Mouse (Mus musculus) heart, embryonic 16.5 days (tissue): ENCODE results near the gene Fbxo42. TPM values are rescaled to one million over a fixed set of nuclear protein-coding genes. Genes with fewer than 3 reads are reported as not detected.

Experiments
- ATAC-seq: fragments of 200-750 bp; cut with Nextera tagmentation; replicated peaks from 2 replicates; pipeline ENCODE4 v1.8.0; 2017; ENCODE audit warnings: moderate number of reproducible peaks; ENCODE audit not compliant: insufficient read depth, low FRiP score; ENCODE audit errors: extremely low read depth
- H3K27ac ChIP-seq: fragments of 300-500 bp; sonication (generic); 2 replicates; pipeline ENCODE4 v1.5.1; 2014; ENCODE audit warnings: mild to moderate bottlenecking, low read length, control low read depth, moderate library complexity
- H3K27me3 ChIP-seq: fragments of 300-500 bp; sonication (generic); 2 replicates; pipeline ENCODE4 v1.6.1; 2014; ENCODE audit warnings: low read length, mixed read lengths; ENCODE audit not compliant: control insufficient read depth, insufficient read depth
- H3K36me3 ChIP-seq: fragments of 300-500 bp; sonication (generic); 2 replicates; pipeline ENCODE4 v1.6.1; 2014; ENCODE audit not compliant: control insufficient read depth, insufficient read depth
- H3K4me1 ChIP-seq: fragments of 300-500 bp; sonication (generic); 2 replicates; pipeline ENCODE4 v1.6.1; 2014; ENCODE audit warnings: low read length, mixed read lengths; ENCODE audit not compliant: control insufficient read depth, insufficient read depth
- H3K4me2 ChIP-seq: fragments of 300-500 bp; sonication (generic); 2 replicates; pipeline ENCODE4 v1.6.1; 2014; ENCODE audit warnings: low read depth, mild to moderate bottlenecking, control low read depth, low read length
- H3K4me3 ChIP-seq: fragments of 300-500 bp; sonication (generic); 2 replicates; pipeline ENCODE4 v1.5.1; 2014; ENCODE audit warnings: mild to moderate bottlenecking, control low read depth, low read length
- H3K9ac ChIP-seq: fragments of 300-500 bp; sonication (generic); 2 replicates; pipeline ENCODE4 v1.6.1; 2014; ENCODE audit warnings: low read length, control low read depth
- H3K9me3 ChIP-seq: fragments of 300-500 bp; sonication (generic); replicated peaks from 2 replicates; pipeline ENCODE4 v1.6.1; 2016; ENCODE audit warnings: low read length; ENCODE audit not compliant: control insufficient read depth
- WGBS: fragments of 180-500 bp; shearing (Covaris S2); extraction: QIAGEN DNeasy Blood & Tissue Kit; methylation state at CpG from one replicate; pipeline ENCODE4 v1.1.7; 2014; 5-methylcytosine and 5-hydroxymethylcytosine counted together
- polyA plus RNA-seq: library from polyadenylated mRNA; unstranded; fragments of >200 nt; fragmentation: Nextera tagmentation; extraction: Ambion mirVana; gene quantifications from 2 replicates; pipeline ENCODE4 v1.2.1, GENCODE M21; 2015

Fbxo42 gene
- polyA plus RNA-seq, 1 experiment from 2014 or later: 14.5 TPM

DNA sequence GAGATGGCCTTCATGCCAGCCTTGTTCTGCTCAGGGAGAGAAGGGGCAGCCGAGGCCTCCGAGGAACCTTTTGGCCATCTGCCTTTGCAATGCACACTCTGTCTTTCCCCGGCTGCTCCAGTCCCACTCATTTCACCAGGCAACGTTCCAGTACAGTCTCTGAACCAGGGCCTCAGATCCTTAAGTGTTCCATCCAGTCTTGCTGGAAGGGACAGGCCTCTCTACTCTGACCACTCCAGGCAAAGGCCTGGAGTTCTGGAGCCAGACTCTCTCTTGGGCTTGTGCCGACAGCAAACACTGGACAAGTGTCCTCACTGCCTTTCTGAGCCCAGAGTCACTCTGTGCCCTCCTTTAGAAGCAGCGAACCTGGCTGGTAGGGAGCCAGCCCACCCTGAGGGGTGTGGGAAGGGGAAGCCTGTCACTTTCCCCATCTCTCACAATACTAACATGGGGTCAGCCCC, 33.2 kb upstream of the Fbxo42 start:
- Histone ChIP-seq H3K36me3 (peaks cover 40% of the 10 kb centered on the region), H3K9ac (no peak overlapping the region)

DNA sequence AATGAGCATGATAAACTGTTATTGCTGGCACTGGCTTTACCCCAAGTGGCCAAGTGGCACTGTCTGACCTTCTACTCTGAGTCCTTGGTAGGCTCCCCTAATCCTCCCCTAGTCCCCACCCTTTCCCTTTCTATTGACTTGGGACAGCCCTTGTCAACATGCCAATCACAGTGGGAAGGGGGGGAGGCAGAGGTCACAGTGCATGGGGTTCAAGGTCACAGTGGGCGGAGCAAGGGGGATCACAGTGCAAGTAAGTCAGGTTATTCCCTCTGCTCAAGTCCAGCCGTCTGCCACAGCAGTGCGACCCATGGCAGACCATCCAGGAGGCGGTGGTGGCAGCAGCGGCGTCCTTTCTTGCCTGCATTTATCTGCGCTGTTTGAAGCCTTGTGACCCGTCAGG, 32.3 kb upstream of the Fbxo42 start:
- ATAC-seq: no peak
- 74% methylated on average over 8 of the region's 8 CpGs for WGBS

More for the DNA sequence above, 33.2 kb upstream of the Fbxo42 start:
- no peaks in the 10 kb centered on the region for H3K9me3 ChIP-seq
- ATAC-seq: no peak
- no peaks in the 10 kb centered on the region for H3K27me3 ChIP-seq
- WGBS: 72% methylated on average over 6 of the region's 6 CpGs
- no peak overlapping the region for H3K4me3 ChIP-seq
- H3K4me2 ChIP-seq: no peak overlapping the region
- H3K27ac ChIP-seq: 0 out of 2 replicates have a peak overlapping the region, but pooled peaks have one; percentile 4
- H3K4me1 ChIP-seq: peaks cover 12% of the 10 kb centered on the region

DNA sequence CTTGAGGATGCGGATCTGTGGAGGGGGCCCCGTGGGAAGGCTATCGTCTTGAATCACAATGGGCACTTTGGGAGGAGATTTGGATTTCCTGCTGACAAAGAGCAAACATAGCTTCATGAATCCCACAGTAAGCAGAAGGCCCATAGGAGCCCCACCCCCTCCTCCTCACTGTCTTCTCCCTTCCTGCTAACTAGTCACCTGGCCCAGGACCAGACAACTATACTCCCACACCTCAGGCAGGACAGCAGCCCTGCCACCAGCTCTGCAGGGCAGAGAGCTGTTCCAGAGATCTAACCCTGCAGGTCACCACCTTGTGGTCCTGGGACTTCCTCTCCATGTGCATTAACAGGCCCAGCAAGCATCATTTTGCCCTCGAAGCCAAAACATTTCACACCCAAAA, 29.0 kb upstream of the Fbxo42 start:
- H3K4me1 ChIP-seq: peaks cover 27% of the 10 kb centered on the region
- no peak for ATAC-seq
- no peaks in the 10 kb centered on the region for H3K27me3 ChIP-seq
- H3K9me3 ChIP-seq: no peaks in the 10 kb centered on the region
- H3K4me2 ChIP-seq: no peak overlapping the region
- WGBS: 58% methylated on average over 4 of the region's 4 CpGs
- H3K36me3 ChIP-seq: peaks cover 32% of the 10 kb centered on the region
- 0 out of 2 replicates have a peak overlapping the region, but pooled peaks have one; percentile 9 for H3K9ac ChIP-seq
- H3K4me3 ChIP-seq: no peak overlapping the region
- H3K27ac ChIP-seq: no peak overlapping the region

More for the DNA sequence above, 32.3 kb upstream of the Fbxo42 start:
- Histone ChIP-seq H3K27me3 (no peaks in the 10 kb centered on the region), H3K9ac (no peak overlapping the region), H3K4me3 (no peak overlapping the region), H3K36me3 (peaks cover 40% of the 10 kb centered on the region), H3K4me2 (no peak overlapping the region), H3K9me3 (no peaks in the 10 kb centered on the region), H3K4me1 (peaks cover 12% of the 10 kb centered on the region), H3K27ac (no peak overlapping the region)

DNA sequence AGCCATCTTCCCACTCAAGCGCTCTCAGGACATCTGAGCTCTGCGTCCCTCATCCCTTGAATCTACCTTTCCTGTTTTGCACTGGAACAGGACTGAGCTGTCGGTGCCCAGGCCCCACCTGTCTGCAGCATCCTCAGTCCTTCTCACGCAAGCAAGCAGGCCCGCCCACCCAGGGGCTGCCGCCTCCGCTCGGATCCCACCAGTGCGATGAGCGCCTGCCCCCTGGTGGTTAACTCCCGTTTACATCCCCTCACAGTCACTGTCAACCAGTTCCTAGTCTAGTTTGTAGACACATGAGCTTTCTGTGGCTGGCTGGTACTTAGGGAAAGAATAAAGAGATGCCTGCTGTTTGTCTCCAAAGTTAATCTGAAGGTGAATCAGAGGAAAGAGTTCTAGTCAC, 27.0 kb upstream of the Fbxo42 start:
- H3K9ac ChIP-seq: no peak overlapping the region
- H3K4me2 ChIP-seq: no peak overlapping the region
- peaks cover 16% of the 10 kb centered on the region for H3K36me3 ChIP-seq
- 0 out of 2 replicates have a peak, but pooled peaks have one; percentile 33 for ATAC-seq
- no peaks in the 10 kb centered on the region for H3K27me3 ChIP-seq
- H3K9me3 ChIP-seq: no peaks in the 10 kb centered on the region
- H3K27ac ChIP-seq: no peak overlapping the region
- no peak overlapping the region for H3K4me3 ChIP-seq
- H3K4me1 ChIP-seq: peaks cover 28% of the 10 kb centered on the region
- 25% methylated on average over 11 of the region's 11 CpGs for WGBS

DNA sequence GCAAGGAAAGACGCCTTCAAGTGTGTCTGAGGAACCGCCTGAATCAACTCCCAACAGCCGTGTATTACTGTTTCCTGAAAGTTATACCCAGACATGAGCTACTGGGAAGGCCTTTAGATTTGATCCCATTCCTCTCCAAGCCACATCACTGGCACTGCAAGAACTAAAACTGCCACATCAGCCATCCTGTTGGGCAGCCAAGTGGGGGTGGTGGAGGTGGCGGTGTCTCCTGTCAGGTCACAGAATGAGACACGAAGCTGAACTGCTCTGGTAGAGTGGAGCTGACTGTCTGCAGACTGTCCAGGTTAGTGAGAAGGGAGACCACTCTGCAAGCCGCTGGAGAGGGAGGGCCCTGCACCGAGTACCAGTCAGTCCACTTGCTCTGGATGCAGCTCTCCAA, 25.1 kb upstream of the Fbxo42 start:
- Histone ChIP-seq H3K27me3 (no peaks in the 10 kb centered on the region), H3K4me2 (no peak overlapping the region), H3K4me1 (peaks cover 28% of the 10 kb centered on the region), H3K9ac (no peak overlapping the region), H3K4me3 (no peak overlapping the region), H3K9me3 (no peaks in the 10 kb centered on the region), H3K36me3 (peaks cover 4% of the 10 kb centered on the region), H3K27ac (no peak overlapping the region)
- no peak; the same call in 1 of the 2 replicates for ATAC-seq
- 64% methylated on average over 7 of the region's 7 CpGs for WGBS

DNA sequence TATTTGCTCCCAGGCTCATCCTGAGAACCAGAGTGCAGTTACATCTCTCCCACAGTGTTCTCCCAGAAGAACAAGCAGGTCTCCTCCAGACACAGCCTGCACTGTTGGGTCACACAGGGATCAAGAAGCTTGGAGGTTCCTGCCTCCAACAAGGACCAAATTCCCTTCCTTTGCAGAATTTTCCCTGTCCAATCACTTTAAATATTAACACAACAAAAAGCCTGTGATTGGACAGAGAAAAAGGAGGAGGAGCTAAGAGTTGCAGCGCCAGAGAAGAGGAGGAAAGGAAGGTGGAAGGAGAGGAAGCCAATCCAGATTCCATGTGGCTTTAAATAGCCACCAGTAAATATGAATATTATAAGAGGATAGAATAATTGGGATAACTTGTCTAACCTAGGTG, 24.6 kb upstream of the Fbxo42 start:
- no peak overlapping the region for H3K4me3 ChIP-seq
- peaks cover 4% of the 10 kb centered on the region for H3K36me3 ChIP-seq
- H3K4me2 ChIP-seq: no peak overlapping the region
- ATAC-seq: no peak
- WGBS: 27% methylated on average over 1 of the region's 1 CpGs
- H3K4me1 ChIP-seq: peaks cover 28% of the 10 kb centered on the region
- H3K9me3 ChIP-seq: no peaks in the 10 kb centered on the region
- H3K27me3 ChIP-seq: no peaks in the 10 kb centered on the region
- H3K27ac ChIP-seq: no peak overlapping the region
- H3K9ac ChIP-seq: no peak overlapping the region

DNA sequence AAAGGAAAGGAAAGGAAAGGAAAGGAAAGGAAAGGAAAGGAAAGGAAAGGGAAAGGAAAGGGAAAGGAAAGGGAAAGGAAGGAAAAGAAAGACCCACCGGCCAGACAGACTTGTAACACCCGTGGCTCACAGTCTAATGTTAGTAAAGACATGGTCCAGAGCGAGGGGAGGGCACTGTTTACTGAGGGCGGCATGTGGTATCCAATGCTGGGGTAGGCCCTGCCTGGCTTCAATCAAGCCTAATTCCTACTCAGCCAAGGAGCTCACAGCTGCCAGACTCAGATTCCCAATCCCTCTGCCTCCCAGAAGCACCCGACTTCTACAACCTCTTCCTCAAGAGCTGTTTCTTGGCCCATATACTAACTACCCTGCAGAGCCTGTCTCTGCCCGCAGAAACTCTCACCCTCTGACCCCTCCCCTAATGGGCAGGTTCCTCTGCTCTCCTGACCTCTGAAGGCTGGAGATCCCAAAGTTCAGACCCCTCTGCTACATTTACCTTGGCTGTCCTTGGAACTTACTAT, 18.5 kb upstream of the Fbxo42 start:
- no peak overlapping the region for H3K9ac ChIP-seq
- H3K4me2 ChIP-seq: no peak overlapping the region
- WGBS: 66% methylated on average over 6 of the region's 6 CpGs
- no peaks in the 10 kb centered on the region for H3K36me3 ChIP-seq
- H3K27me3 ChIP-seq: no peaks in the 10 kb centered on the region
- no peak overlapping the region for H3K27ac ChIP-seq
- peaks cover 35% of the 10 kb centered on the region for H3K4me1 ChIP-seq
- no peak overlapping the region for H3K4me3 ChIP-seq
- no peak for ATAC-seq
- no peaks in the 10 kb centered on the region for H3K9me3 ChIP-seq

DNA sequence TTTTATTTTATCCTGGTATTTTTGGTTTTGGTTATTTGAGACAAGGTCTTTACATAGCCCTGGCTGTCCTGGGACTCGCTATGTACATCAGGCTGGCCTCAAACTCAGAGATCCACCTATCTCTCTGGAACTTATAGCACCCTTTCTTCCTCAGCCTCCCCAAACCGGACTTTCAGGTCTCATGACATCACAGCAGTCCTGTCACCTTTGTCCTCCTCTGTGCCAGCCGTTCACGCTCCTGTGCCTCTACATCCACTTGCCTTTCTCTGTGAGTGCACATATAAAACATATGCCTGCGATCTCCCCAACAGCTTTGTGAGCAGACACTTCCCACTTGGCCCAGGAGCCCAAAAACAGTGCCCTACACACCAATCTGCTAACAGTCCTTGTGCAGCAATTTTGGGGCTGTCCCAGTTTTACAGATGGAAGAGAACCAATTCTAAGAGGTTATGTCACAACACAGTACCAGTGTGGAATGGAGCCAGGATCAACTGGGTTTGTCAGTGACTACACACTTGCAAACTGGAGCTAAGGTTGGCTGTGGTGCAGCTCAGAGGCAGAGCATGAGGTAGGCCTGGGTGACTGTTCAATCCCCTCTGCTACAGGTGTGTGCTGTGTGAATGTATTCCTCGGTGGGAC, 16.9 kb upstream of the Fbxo42 start:
- H3K4me1 ChIP-seq: peaks cover 49% of the 10 kb centered on the region
- no peaks in the 10 kb centered on the region for H3K9me3 ChIP-seq
- H3K4me3 ChIP-seq: no peak overlapping the region
- no peaks in the 10 kb centered on the region for H3K36me3 ChIP-seq
- ATAC-seq: no peak
- no peaks in the 10 kb centered on the region for H3K27me3 ChIP-seq
- H3K9ac ChIP-seq: no peak overlapping the region
- peak overlapping the region; percentile 6 for H3K27ac ChIP-seq
- H3K4me2 ChIP-seq: no peak overlapping the region
- WGBS: 71% methylated on average over 6 of the region's 6 CpGs

DNA sequence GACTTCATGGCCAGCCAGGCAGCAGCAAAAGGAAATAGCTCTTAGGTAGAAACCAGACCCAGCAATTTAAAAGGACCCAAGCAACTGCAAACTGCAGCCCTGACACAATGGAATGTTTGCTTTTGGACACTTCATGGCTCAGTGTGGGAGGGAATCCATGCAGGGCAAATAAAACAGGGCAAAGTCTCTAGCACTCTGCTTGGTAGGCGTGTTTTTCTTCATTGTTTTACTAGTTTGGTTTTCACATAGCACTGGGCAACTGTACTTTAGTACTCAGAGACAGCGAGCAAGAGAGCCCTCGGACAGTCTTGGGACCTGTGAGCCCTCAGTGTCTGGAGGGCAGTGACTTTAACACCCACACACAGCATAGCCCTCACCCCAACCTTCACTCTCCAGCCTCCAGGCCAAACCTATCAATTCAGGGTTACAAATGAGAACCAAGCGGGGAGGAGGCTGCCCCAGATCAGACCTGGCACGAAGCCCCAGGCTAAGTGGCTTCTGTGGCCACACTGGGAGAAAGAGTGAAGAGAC, 16.1 kb upstream of the Fbxo42 start:
- peaks cover 57% of the 10 kb centered on the region for H3K4me1 ChIP-seq
- H3K27ac ChIP-seq: peak overlapping the region; percentile 21
- H3K4me2 ChIP-seq: peak overlapping the region; percentile 8; the same call in 1 of the 2 replicates
- WGBS: 41% methylated on average over 5 of the region's 5 CpGs
- H3K27me3 ChIP-seq: no peaks in the 10 kb centered on the region
- no peak overlapping the region; the same call in 1 of the 2 replicates for H3K9ac ChIP-seq
- no peak for ATAC-seq
- H3K36me3 ChIP-seq: no peaks in the 10 kb centered on the region
- no peak overlapping the region for H3K4me3 ChIP-seq
- no peaks in the 10 kb centered on the region for H3K9me3 ChIP-seq
